Mouse (Mus musculus): ENCODE data around the gene Snapc2. TPM values are rescaled to one million over a fixed set of nuclear protein-coding genes. Genes with fewer than 3 reads are reported as not detected.
A peak's percentile ranks its signal among the peaks of the same experiment; 100 is the strongest.

The Snapc2 gene
- polyA plus RNA-seq, 1 experiment from 2014 or later: 64.6 TPM

DNA sequence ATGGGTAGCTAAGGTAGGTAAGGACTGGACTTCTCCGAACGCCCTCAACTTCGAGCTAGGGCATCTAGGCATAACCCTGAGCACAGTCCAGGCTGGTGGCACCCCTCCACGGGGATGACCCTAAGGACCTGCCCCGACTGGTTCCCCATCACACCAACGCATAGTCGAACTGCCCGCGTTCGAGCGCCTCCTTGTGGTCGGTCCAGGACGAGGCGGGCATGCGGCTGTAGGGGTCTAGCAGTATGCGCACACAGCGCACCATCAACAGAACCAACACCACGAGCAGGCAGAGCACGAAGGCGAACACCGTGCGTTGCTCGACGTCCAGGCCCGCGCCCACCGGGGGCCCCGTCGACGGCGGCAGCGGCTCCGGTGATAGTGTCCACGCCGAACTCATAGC lies 5.4 kb downstream of the Snapc2 start:
- Histone ChIP-seq H3K4me2 (peak overlapping the region; percentile 69), H3K36me3 (ENCODE audit: control insufficient read depth, insufficient read depth, low read length) (peaks cover 11% of the 10 kb centered on the region; the same call in 1 of the 2 replicates), H3K4me3 (ENCODE audit: low read depth, low read length) (peak overlapping the region; percentile 87), H3K4me1 (ENCODE audit: control insufficient read depth, insufficient read depth, low read length) (peaks cover 22% of the 10 kb centered on the region), H3K27ac (ENCODE audit: low read depth, low read length) (peak overlapping the region; percentile 92), H3K9me3 (ENCODE audit: control insufficient read depth, low read length) (no peaks in the 10 kb centered on the region), H3K9ac (ENCODE audit: low read length) (peak overlapping the region; percentile 96), H3K27me3 (ENCODE audit: control insufficient read depth, insufficient read depth, low read length) (no peaks in the 10 kb centered on the region)
- DNase-seq (ENCODE audit: low spot score, missing footprints): peak; percentile 99
- peak; percentile 75 for ATAC-seq (ENCODE audit: low FRiP score)
- 3% methylated on average over 35 of the region's 35 CpGs for WGBS

- Histone ChIP-seq H3K27me3 (ENCODE audit: control insufficient read depth, insufficient read depth, low read length) (no peaks in the 10 kb centered on the region), H3K9ac (ENCODE audit: low read length) (peak overlapping the region; percentile 96), H3K36me3 (ENCODE audit: control insufficient read depth, insufficient read depth, low read length) (peaks cover 11% of the 10 kb centered on the region; the same call in 1 of the 2 replicates), H3K27ac (ENCODE audit: low read depth, low read length) (peak overlapping the region; percentile 92), H3K9me3 (ENCODE audit: control insufficient read depth, low read length) (no peaks in the 10 kb centered on the region), H3K4me2 (peak overlapping the region; percentile 69), H3K4me1 (ENCODE audit: control insufficient read depth, insufficient read depth, low read length) (peaks cover 22% of the 10 kb centered on the region), H3K4me3 (ENCODE audit: low read depth, low read length) (peak overlapping the region; percentile 87)
- ATAC-seq (ENCODE audit: low FRiP score) (peak; percentile 84), DNase-seq (ENCODE audit: low spot score, missing footprints) (no peak)
- under 1% methylated on average over 28 of the region's 32 CpGs for WGBS
Measured at GRCm38 (mm10) chr8:4258678-4259077, 5.8 kb downstream of the Snapc2 start.

DNA sequence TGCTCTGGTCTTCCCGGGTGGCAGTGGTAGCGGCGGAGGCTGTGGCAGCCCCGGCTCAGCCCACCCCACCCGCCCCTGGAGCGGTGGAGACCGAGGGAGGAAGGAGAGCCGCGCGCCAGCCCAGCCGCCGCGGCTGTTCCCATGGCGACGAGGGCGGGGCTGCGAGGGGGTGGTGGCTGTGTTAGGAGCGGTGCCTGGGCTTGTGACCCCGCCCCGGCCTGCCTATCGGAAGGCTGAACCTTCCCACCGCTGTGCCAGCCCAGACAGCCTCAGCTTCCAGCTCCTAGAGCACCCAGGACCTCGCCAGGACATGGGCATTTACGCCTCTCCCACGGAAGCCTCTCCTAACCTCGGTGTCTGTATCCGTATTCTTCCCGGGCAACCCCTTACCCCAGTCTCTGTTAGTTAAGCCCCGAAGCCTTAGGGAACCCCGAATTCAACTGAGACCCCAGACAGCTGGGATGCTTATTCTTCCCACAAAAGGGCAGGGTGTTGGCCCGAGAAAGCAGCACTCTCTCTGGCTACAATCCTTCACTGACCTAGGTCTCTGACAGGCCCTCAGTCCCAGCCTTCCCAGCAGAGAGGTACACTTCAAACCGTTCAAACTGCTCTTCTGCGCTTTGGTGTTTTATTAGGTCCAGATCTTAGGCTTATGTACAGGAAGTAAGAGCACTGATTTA lies 6.4 kb downstream of the Snapc2 start, which contains the start of gene Ctxn1:
Gene Ctxn1 (minus strand): TSS at position 150 of the 680 bp plus-strand sequence.
- Histone ChIP-seq H3K4me3 (ENCODE audit: low read depth, low read length) (peak within 1 kb of the TSS; percentile 87), H3K4me2 (peak within 1 kb of the TSS; percentile 69), H3K9ac (ENCODE audit: low read length) (peak within 1 kb of the TSS; percentile 96), H3K27me3 (ENCODE audit: control insufficient read depth, insufficient read depth, low read length) (no peaks in the 10 kb centered on the region), H3K36me3 (ENCODE audit: control insufficient read depth, insufficient read depth, low read length) (peaks cover 11% of the 10 kb centered on the region; the same call in 1 of the 2 replicates), H3K4me1 (ENCODE audit: control insufficient read depth, insufficient read depth, low read length) (peaks cover 18% of the 10 kb centered on the region), H3K27ac (ENCODE audit: low read depth, low read length) (peak within 1 kb of the TSS; percentile 92), H3K9me3 (ENCODE audit: control insufficient read depth, low read length) (no peaks in the 10 kb centered on the region)
- WGBS: 7% methylated on average over 27 of the region's 33 CpGs
- DNase-seq (ENCODE audit: low spot score, missing footprints) (peak; percentile 100), ATAC-seq (ENCODE audit: low FRiP score) (peak; percentile 93)

GRCm38 (mm10) chr8:4259805-4260170 lies 6.9 kb downstream of the Snapc2 start:
- no peak overlapping the region for H3K4me2 ChIP-seq

DNA sequence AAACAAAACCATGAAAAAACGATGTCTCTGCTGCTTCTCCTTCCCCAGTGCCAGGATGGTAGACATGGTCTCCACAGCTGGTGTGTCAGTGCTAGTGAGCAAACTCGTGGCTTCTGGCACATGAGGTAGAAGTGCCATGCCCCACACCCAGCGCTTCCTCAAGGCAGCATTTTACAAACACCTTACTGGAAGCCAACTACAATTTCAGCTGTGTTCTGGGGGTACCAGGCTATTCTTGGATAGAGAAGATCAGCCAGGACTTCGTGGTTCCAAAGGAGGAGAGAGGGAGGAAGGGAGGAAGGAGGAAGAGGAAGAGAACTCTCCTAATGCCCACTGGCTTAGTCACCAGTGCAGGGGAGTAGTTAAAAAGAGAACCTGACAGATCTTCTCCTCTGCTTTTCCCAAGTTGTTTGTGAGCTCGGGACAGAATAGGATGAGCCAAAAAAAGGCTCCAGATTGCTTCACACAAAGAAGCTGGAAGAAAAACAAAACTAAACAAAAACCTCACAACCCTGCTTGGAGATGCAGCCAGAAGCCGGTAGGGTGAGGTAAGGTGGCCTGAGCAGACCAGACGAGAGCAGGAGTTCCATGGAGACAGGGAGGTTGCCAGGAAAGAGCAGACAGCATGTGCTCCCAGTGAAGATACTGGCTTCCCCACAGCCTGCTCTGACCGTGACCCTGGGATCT lies 10.4 kb downstream of the Snapc2 start:
- Histone ChIP-seq H3K36me3 (ENCODE audit: control insufficient read depth, insufficient read depth, low read length) (peaks cover 18% of the 10 kb centered on the region), H3K4me3 (ENCODE audit: low read depth, low read length) (no peak overlapping the region), H3K27ac (ENCODE audit: low read depth, low read length) (no peak overlapping the region), H3K27me3 (ENCODE audit: control insufficient read depth, insufficient read depth, low read length) (no peaks in the 10 kb centered on the region), H3K4me2 (no peak overlapping the region), H3K9me3 (ENCODE audit: control insufficient read depth, low read length) (no peaks in the 10 kb centered on the region), H3K4me1 (ENCODE audit: control insufficient read depth, insufficient read depth, low read length) (peaks cover 7% of the 10 kb centered on the region), H3K9ac (ENCODE audit: low read length) (no peak overlapping the region)
- DNase-seq (ENCODE audit: low spot score, missing footprints) (no peak), ATAC-seq (ENCODE audit: low FRiP score) (no peak)
- 84% methylated on average over 8 of the region's 8 CpGs for WGBS

More at GRCm38 (mm10) chr8:4259805-4260170, 6.9 kb downstream of the Snapc2 start:
- DNase-seq (ENCODE audit: low spot score, missing footprints) (peak; percentile 76), ATAC-seq (ENCODE audit: low FRiP score) (no peak)
- 84% methylated on average over 4 of the region's 4 CpGs for WGBS
- Histone ChIP-seq H3K27me3 (ENCODE audit: control insufficient read depth, insufficient read depth, low read length) (no peaks in the 10 kb centered on the region), H3K36me3 (ENCODE audit: control insufficient read depth, insufficient read depth, low read length) (peaks cover 14% of the 10 kb centered on the region; the same call in 1 of the 2 replicates), H3K9ac (ENCODE audit: low read length) (no peak overlapping the region; the same call in 1 of the 2 replicates), H3K27ac (ENCODE audit: low read depth, low read length) (peak overlapping the region; percentile 92), H3K4me3 (ENCODE audit: low read depth, low read length) (no peak overlapping the region), H3K4me1 (ENCODE audit: control insufficient read depth, insufficient read depth, low read length) (peaks cover 17% of the 10 kb centered on the region), H3K9me3 (ENCODE audit: control insufficient read depth, low read length) (no peaks in the 10 kb centered on the region)

DNA sequence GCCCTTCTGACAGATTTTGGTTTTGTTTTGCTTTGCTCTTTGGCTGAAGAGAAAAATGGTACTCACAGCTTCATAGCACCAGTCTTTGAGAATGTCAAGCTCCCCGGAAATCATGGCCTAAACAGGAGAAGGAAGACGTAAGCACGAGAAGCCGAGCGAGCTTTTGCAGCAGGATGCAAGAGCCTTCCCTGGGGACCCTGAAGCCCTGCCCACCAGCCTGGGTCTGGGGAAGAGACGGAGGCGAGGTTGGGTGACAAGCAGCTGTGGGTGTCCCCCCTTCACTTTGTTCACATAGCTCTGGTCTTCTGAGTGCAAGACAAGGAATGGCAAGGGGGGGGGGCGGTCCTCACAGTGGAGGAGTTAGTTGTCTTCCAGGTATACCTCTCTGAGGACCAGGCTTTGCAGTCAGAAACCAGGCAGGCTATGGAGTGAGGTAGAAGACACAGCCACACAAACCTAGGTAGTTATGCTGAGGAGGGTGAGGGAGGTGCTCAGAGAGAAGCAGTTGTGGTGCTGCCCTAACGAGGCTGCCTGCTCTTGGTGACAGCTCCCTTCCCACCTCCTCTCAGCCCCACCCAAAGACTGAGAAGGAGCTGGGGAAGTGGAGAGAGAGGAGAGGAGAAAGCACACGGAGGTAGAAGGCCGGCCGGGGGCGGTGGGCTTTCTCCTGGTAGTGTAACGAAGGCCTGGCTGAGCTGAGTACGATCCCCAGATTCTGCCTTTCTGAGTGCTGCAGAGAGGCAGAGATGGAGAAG lies 12.5 kb downstream of the Snapc2 start:
- no peak overlapping the region for H3K4me3 ChIP-seq (ENCODE audit: low read depth, low read length)
- no peak for ATAC-seq (ENCODE audit: low FRiP score)
- H3K4me1 ChIP-seq (ENCODE audit: control insufficient read depth, insufficient read depth, low read length): no peaks in the 10 kb centered on the region
- H3K4me2 ChIP-seq: no peak overlapping the region
- no peak overlapping the region for H3K9ac ChIP-seq (ENCODE audit: low read length)
- peak; percentile 8 for DNase-seq (ENCODE audit: low spot score, missing footprints)
- WGBS: 93% methylated on average over 15 of the region's 15 CpGs
- no peaks in the 10 kb centered on the region for H3K9me3 ChIP-seq (ENCODE audit: control insufficient read depth, low read length)
- no peak overlapping the region for H3K27ac ChIP-seq (ENCODE audit: low read depth, low read length)
- H3K36me3 ChIP-seq (ENCODE audit: control insufficient read depth, insufficient read depth, low read length): peaks cover 21% of the 10 kb centered on the region
- no peaks in the 10 kb centered on the region for H3K27me3 ChIP-seq (ENCODE audit: control insufficient read depth, insufficient read depth, low read length)

DNA sequence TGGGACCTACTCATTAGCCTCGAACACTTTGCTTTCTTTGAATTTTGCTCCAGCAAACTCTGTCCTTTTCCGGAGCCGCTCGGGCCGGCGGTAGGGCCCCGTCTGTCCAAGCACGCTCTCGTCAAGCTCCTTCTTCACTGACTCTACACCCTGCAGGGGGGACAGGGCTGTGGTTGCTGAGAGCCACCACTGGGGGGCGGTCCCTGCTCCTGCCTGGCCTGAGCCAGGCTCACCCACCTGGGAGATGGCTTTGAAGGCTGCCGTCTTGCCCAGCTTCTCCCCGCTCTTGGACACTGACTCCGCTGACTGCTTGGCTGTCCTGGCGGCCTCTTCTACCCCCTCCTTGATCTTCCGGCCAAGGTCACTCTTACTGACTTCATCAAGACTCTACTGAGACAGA lies 14.7 kb downstream of the Snapc2 start:
- ATAC-seq (ENCODE audit: low FRiP score): peak; percentile 69; the same call in 1 of the 2 replicates
- H3K36me3 ChIP-seq (ENCODE audit: control insufficient read depth, insufficient read depth, low read length): peaks cover 19% of the 10 kb centered on the region
- 77% methylated on average over 15 of the region's 15 CpGs for WGBS

GRCm38 (mm10) chr8:4269609-4270008 lies 16.7 kb downstream of the Snapc2 start:
- H3K4me1 ChIP-seq (ENCODE audit: control insufficient read depth, insufficient read depth, low read length): no peaks in the 10 kb centered on the region

More for the DNA sequence above, 14.7 kb downstream of the Snapc2 start:
- no peak overlapping the region for H3K4me2 ChIP-seq
- peak; percentile 72 for DNase-seq (ENCODE audit: low spot score, missing footprints)
- H3K4me1 ChIP-seq (ENCODE audit: control insufficient read depth, insufficient read depth, low read length): no peaks in the 10 kb centered on the region
- no peak overlapping the region for H3K27ac ChIP-seq (ENCODE audit: low read depth, low read length)
- H3K4me3 ChIP-seq (ENCODE audit: low read depth, low read length): no peak overlapping the region
- H3K27me3 ChIP-seq (ENCODE audit: control insufficient read depth, insufficient read depth, low read length): no peaks in the 10 kb centered on the region
- no peak overlapping the region for H3K9ac ChIP-seq (ENCODE audit: low read length)
- no peaks in the 10 kb centered on the region for H3K9me3 ChIP-seq (ENCODE audit: control insufficient read depth, low read length)

More at GRCm38 (mm10) chr8:4269609-4270008, 16.7 kb downstream of the Snapc2 start:
- no peak overlapping the region for H3K27ac ChIP-seq (ENCODE audit: low read depth, low read length)
- H3K9me3 ChIP-seq (ENCODE audit: control insufficient read depth, low read length): no peaks in the 10 kb centered on the region
- H3K36me3 ChIP-seq (ENCODE audit: control insufficient read depth, insufficient read depth, low read length): peaks cover 19% of the 10 kb centered on the region
- 89% methylated on average over 6 of the region's 6 CpGs for WGBS
- H3K9ac ChIP-seq (ENCODE audit: low read length): no peak overlapping the region
- no peak overlapping the region for H3K4me2 ChIP-seq
- H3K4me3 ChIP-seq (ENCODE audit: low read depth, low read length): no peak overlapping the region
- ATAC-seq (ENCODE audit: low FRiP score) (no peak), DNase-seq (ENCODE audit: low spot score, missing footprints) (no peak)
- H3K27me3 ChIP-seq (ENCODE audit: control insufficient read depth, insufficient read depth, low read length): no peaks in the 10 kb centered on the region
